Mouse (Mus musculus): ENCODE data around the gene Fam209. TPM values are rescaled to one million over a fixed set of nuclear protein-coding genes. Genes with fewer than 3 reads are reported as not detected.
A peak's percentile ranks its signal among the peaks of the same experiment; 100 is the strongest.

Gene Fam209
- polyA plus RNA-seq (2015; fragmentation: Nextera tagmentation; extraction: Ambion mirVana), result 0.30 TPM in 1 of 2 replicates, not detected in the other

- Histone ChIP-seq H3K27me3 (no peaks in the 10 kb centered on the region), H3K27ac (peak within 1 kb of the TSS; percentile 77), H3K4me2 (no peak within 1 kb of the TSS), H3K36me3 (peaks cover 17% of the 10 kb centered on the region), H3K4me3 (no peak within 1 kb of the TSS), H3K9ac (no peak within 1 kb of the TSS), H3K4me1 (peaks cover 24% of the 10 kb centered on the region), H3K9me3 (no peaks in the 10 kb centered on the region)
- WGBS, result 87% methylated on average over 11 of the region's 11 CpGs
- no peak for ATAC-seq (ENCODE audit: borderline replicate concordance, extremely low read depth, low FRiP score, low TSS enrichment)
These were observed at the start of gene Fam209 for GRCm38 (mm10) chr2:172472318-172472717. Gene Fam209, plus strand, starts transcription at chr2:172472520.

- WGBS, result 35% methylated on average over 1 of the region's 1 CpGs
- Histone ChIP-seq H3K27ac (peak overlapping the region; percentile 67), H3K27me3 (no peaks in the 10 kb centered on the region), H3K4me1 (peaks cover 7% of the 10 kb centered on the region; the same call in 1 of the 2 replicates), H3K36me3 (no peaks in the 10 kb centered on the region), H3K9me3 (no peaks in the 10 kb centered on the region), H3K4me3 (no peak overlapping the region), H3K9ac (no peak overlapping the region), H3K4me2 (no peak overlapping the region)
- peak; percentile 93 for ATAC-seq (ENCODE audit: borderline replicate concordance, extremely low read depth, low FRiP score, low TSS enrichment)
These were observed 41.7 kb upstream of the Fam209 start for GRCm38 (mm10) chr2:172430609-172431008.

- Histone ChIP-seq H3K4me2 (no peak overlapping the region), H3K27ac (no peak overlapping the region), H3K9me3 (no peaks in the 10 kb centered on the region), H3K4me1 (peaks cover 7% of the 10 kb centered on the region; the same call in 1 of the 2 replicates), H3K4me3 (no peak overlapping the region), H3K27me3 (no peaks in the 10 kb centered on the region), H3K9ac (no peak overlapping the region), H3K36me3 (no peaks in the 10 kb centered on the region)
- ATAC-seq (ENCODE audit: borderline replicate concordance, extremely low read depth, low FRiP score, low TSS enrichment), result no peak
- 41% methylated on average over 5 of the region's 5 CpGs for WGBS
These were observed 38.6 kb upstream of the Fam209 start for GRCm38 (mm10) chr2:172433746-172434145.

GRCm38 (mm10) chr2:172437371-172437952, 34.9 kb upstream of the Fam209 start:
- H3K36me3 ChIP-seq, result no peaks in the 10 kb centered on the region
- WGBS, result 46% methylated on average over 16 of the region's 16 CpGs
- no peak overlapping the region for H3K4me3 ChIP-seq
- H3K9ac ChIP-seq, result no peak overlapping the region
- no peaks in the 10 kb centered on the region for H3K9me3 ChIP-seq
- ATAC-seq (ENCODE audit: borderline replicate concordance, extremely low read depth, low FRiP score, low TSS enrichment), result no peak
- H3K4me2 ChIP-seq, result no peak overlapping the region
- peaks cover 17% of the 10 kb centered on the region for H3K4me1 ChIP-seq
- H3K27ac ChIP-seq, result no peak overlapping the region
- no peaks in the 10 kb centered on the region for H3K27me3 ChIP-seq

DNA sequence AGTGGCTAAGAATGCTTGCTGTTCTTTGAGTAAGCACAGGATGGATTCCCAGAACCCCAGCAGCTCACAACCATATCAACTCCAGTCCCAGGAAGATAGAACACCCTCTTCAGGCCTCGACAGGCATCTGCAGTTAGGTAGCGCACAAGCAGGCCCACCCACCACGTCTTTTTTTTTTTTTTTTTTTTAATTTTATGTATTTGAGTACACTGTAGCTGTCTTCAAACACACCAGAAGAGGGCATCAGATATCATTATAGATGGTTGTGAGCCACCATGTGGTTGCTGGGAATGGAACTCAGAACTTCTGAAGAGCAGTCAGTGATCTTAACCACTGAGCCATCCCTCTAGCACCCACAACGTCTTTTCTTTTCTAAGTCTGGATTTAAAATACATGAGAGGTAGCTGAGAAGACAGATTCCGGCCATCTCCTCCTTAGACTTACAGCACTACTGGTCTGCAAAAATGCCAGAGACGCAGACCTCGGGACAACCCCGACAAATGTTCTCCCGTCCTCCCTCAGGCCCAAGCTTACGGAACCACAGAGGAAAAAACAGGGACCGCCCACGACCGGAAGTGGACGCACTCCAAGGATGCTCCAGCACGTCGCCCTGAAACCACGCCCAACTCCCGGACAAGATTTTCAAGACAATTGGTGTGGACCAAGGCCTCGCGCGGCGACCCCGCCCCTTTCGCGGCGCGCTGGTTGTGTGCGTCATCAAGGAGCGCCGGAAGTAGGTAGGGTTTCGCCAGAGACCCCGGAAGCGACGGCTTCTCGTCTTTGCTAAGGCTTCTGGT, 32.3 kb upstream of the Fam209 start, which contains the start of gene Rtf2:
Gene Rtf2, plus strand, starts transcription at position 714 of the 797 bp plus-strand sequence.
- peak within 1 kb of the TSS; percentile 57 for H3K9ac ChIP-seq
- H3K9me3 ChIP-seq, result no peaks in the 10 kb centered on the region
- peak within 1 kb of the TSS; percentile 66 for H3K4me3 ChIP-seq
- peak within 1 kb of the TSS; percentile 52 for H3K27ac ChIP-seq
- WGBS, result 2% methylated on average over 35 of the region's 35 CpGs
- peaks cover 17% of the 10 kb centered on the region for H3K4me1 ChIP-seq
- peak within 1 kb of the TSS; percentile 84 for H3K4me2 ChIP-seq
- H3K36me3 ChIP-seq, result no peaks in the 10 kb centered on the region
- H3K27me3 ChIP-seq, result no peaks in the 10 kb centered on the region
- ATAC-seq (ENCODE audit: borderline replicate concordance, extremely low read depth, low FRiP score, low TSS enrichment), result peak; percentile 96

GRCm38 (mm10) chr2:172440640-172441005, 31.7 kb upstream of the Fam209 start:
- H3K36me3 ChIP-seq, result peaks cover 2% of the 10 kb centered on the region; the same call in 1 of the 2 replicates
- peak overlapping the region; percentile 84 for H3K4me2 ChIP-seq
- peak; percentile 57; the same call in 1 of the 2 replicates for ATAC-seq (ENCODE audit: borderline replicate concordance, extremely low read depth, low FRiP score, low TSS enrichment)
- H3K27me3 ChIP-seq, result no peaks in the 10 kb centered on the region
- H3K4me1 ChIP-seq, result peaks cover 17% of the 10 kb centered on the region
- H3K9me3 ChIP-seq, result no peaks in the 10 kb centered on the region
- H3K27ac ChIP-seq, result 0 out of 2 replicates have a peak overlapping the region, but pooled peaks have one; percentile 31
- peak overlapping the region; percentile 66 for H3K4me3 ChIP-seq
- peak overlapping the region; percentile 57 for H3K9ac ChIP-seq
- WGBS, result under 1% methylated on average over 21 of the region's 21 CpGs

DNA sequence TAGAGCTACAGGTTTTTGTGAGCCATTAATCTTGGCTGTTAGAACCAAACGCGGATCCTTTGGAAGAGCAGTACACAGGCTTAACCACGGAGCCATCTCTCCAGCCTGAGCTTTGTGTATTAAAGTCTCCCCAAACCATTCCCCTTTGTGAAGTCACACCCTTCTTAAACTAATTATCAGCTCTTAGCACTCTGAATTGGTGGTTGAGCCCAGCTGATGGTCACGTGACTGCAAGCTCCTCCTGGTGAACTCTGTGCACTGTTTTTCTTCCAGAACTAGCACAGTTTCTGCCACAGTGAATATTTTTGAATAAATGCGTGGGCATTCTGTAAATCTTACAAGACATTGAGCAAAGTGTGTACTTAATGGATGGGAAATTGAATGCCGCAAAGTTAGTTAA, 31.1 kb upstream of the Fam209 start:
- peaks cover 17% of the 10 kb centered on the region for H3K4me1 ChIP-seq
- no peak for ATAC-seq (ENCODE audit: borderline replicate concordance, extremely low read depth, low FRiP score, low TSS enrichment)
- no peaks in the 10 kb centered on the region for H3K9me3 ChIP-seq
- H3K4me3 ChIP-seq, result peak overlapping the region; percentile 66
- WGBS, result 27% methylated on average over 6 of the region's 6 CpGs
- peaks cover 7% of the 10 kb centered on the region; the same call in 1 of the 2 replicates for H3K36me3 ChIP-seq
- H3K27ac ChIP-seq, result no peak overlapping the region
- H3K9ac ChIP-seq, result peak overlapping the region; percentile 57
- no peaks in the 10 kb centered on the region for H3K27me3 ChIP-seq
- H3K4me2 ChIP-seq, result peak overlapping the region; percentile 84

DNA sequence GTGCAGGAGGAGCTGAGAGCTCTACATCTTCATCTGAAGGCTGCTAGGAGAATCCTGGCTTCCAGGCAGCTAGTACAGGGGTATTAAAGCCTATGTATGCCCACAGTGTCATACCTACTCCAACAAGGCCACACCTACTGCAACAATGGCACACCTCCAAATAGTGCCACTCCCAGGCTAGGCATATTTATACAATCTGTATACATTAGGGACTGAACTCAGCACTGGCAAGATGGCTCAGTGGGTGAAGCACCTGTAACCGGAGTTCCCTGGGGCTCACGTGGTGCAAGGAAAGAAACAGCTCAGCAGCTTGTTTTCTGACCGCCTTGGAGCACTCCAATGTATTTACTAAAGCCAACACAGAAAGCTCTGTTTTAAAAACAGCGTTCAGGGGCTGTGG, 26.7 kb upstream of the Fam209 start:
- Histone ChIP-seq H3K4me3 (no peak overlapping the region), H3K27ac (no peak overlapping the region), H3K36me3 (peaks cover 45% of the 10 kb centered on the region), H3K4me2 (no peak overlapping the region), H3K4me1 (peaks cover 11% of the 10 kb centered on the region), H3K9me3 (no peaks in the 10 kb centered on the region), H3K27me3 (no peaks in the 10 kb centered on the region), H3K9ac (no peak overlapping the region)
- WGBS, result 89% methylated on average over 4 of the region's 4 CpGs
- ATAC-seq (ENCODE audit: borderline replicate concordance, extremely low read depth, low FRiP score, low TSS enrichment), result no peak

DNA sequence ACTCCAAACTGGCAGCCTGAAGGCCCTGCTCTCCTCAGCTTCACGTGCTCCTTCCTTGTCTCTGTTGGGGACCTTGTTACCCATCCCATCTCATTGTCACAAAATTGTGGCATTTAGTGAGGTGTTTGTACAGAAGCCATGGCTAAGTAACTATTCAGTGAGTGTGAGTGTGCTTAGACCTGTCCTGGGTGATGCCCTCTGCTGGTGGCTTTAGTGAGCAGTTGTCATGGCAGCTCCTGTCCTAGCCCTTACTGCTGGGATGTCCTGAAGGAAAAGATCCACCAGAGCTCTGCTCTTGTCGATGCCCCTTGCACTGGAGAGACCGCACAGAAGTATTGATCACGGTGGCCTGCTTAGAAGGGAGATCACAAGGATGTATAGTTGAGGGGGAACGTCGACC, 25.0 kb upstream of the Fam209 start:
- 84% methylated on average over 6 of the region's 6 CpGs for WGBS
- no peak overlapping the region for H3K4me2 ChIP-seq
- no peaks in the 10 kb centered on the region for H3K9me3 ChIP-seq
- H3K27ac ChIP-seq, result no peak overlapping the region
- ATAC-seq (ENCODE audit: borderline replicate concordance, extremely low read depth, low FRiP score, low TSS enrichment), result no peak
- H3K27me3 ChIP-seq, result no peaks in the 10 kb centered on the region
- peaks cover 56% of the 10 kb centered on the region for H3K36me3 ChIP-seq
- no peak overlapping the region for H3K9ac ChIP-seq
- H3K4me3 ChIP-seq, result no peak overlapping the region
- no peaks in the 10 kb centered on the region for H3K4me1 ChIP-seq

GRCm38 (mm10) chr2:172448329-172448728, 24.0 kb upstream of the Fam209 start:
- Histone ChIP-seq H3K36me3 (peaks cover 64% of the 10 kb centered on the region), H3K4me1 (no peaks in the 10 kb centered on the region), H3K27me3 (no peaks in the 10 kb centered on the region), H3K27ac (no peak overlapping the region), H3K4me2 (no peak overlapping the region), H3K4me3 (no peak overlapping the region), H3K9me3 (no peaks in the 10 kb centered on the region), H3K9ac (no peak overlapping the region)
- no peak for ATAC-seq (ENCODE audit: borderline replicate concordance, extremely low read depth, low FRiP score, low TSS enrichment)
- 73% methylated on average over 4 of the region's 4 CpGs for WGBS

GRCm38 (mm10) chr2:172450640-172451039, 21.7 kb upstream of the Fam209 start:
- 77% methylated on average over 6 of the region's 6 CpGs for WGBS

GRCm38 (mm10) chr2:172452031-172452430, 20.3 kb upstream of the Fam209 start:
- H3K36me3 ChIP-seq, result peaks cover 49% of the 10 kb centered on the region; the same call in 1 of the 2 replicates
- no peak overlapping the region for H3K4me3 ChIP-seq

More at GRCm38 (mm10) chr2:172450640-172451039, 21.7 kb upstream of the Fam209 start:
- H3K4me1 ChIP-seq, result no peaks in the 10 kb centered on the region
- H3K9ac ChIP-seq, result no peak overlapping the region
- no peaks in the 10 kb centered on the region for H3K27me3 ChIP-seq
- H3K36me3 ChIP-seq, result peaks cover 63% of the 10 kb centered on the region
- no peaks in the 10 kb centered on the region for H3K9me3 ChIP-seq
- H3K27ac ChIP-seq, result no peak overlapping the region
- ATAC-seq (ENCODE audit: borderline replicate concordance, extremely low read depth, low FRiP score, low TSS enrichment), result no peak
- no peak overlapping the region for H3K4me2 ChIP-seq
- no peak overlapping the region for H3K4me3 ChIP-seq

More at GRCm38 (mm10) chr2:172452031-172452430, 20.3 kb upstream of the Fam209 start:
- WGBS, result 93% methylated on average over 4 of the region's 4 CpGs
- H3K4me2 ChIP-seq, result no peak overlapping the region
- H3K9ac ChIP-seq, result no peak overlapping the region
- no peaks in the 10 kb centered on the region for H3K9me3 ChIP-seq
- no peaks in the 10 kb centered on the region for H3K4me1 ChIP-seq
- no peak overlapping the region for H3K27ac ChIP-seq
- no peak for ATAC-seq (ENCODE audit: borderline replicate concordance, extremely low read depth, low FRiP score, low TSS enrichment)
- no peaks in the 10 kb centered on the region for H3K27me3 ChIP-seq

All from lung, embryonic 15.5 days (tissue).